Mouse (Mus musculus): ENCODE results near the gene Slc9a4. TPM values are rescaled to one million over a fixed set of nuclear protein-coding genes. Genes with fewer than 3 reads are reported as not detected.
A peak's percentile ranks its signal among the peaks of the same experiment; 100 is the strongest.

The Slc9a4 gene
- total RNA-seq, 2 experiments from 2014 or later: 0.64 to 0.97 TPM

DNA sequence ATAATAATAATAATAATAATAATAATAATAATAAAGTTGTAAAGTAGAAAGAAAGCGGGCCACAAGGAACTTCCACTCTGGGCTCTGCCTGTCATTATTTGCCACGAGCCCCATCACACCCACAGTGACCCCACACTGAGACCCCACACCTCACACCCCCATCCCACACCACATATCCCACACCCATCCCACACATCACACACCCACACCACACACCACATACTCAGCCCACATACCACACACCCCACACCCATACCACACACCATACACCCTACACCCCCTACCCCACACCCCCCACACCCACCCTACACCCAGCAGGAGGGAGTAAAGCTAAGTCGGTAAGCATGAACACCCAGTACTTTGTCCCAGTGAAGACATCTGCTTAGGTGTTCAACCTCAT lies 21.6 kb downstream of the Slc9a4 start:
- Histone ChIP-seq H3K4me3 (no peak overlapping the region), H3K27ac (no peak overlapping the region)
- DNase-seq: no peak
- intact Hi-C loops (cut with DNase I): no loop called here
- TF ChIP-seq CTCF (IDR thresholded peaks at IDR 0.05): no peak

- H3K27ac ChIP-seq: peak overlapping the region; percentile 76
- no peak overlapping the region for H3K4me3 ChIP-seq
- no peak for DNase-seq
- intact Hi-C loops (cut with DNase I): loop anchor here (2.0 kb wide), 1 partner anchor 24 kb away; no protein-coding TSS in a partner anchor
- no peak for TF ChIP-seq CTCF (IDR thresholded peaks at IDR 0.05)
Observed at GRCm38 (mm10) chr1:40613219-40613618, 33.3 kb downstream of the Slc9a4 start.

GRCm38 (mm10) chr1:40619093-40619492 lies 39.2 kb downstream of the Slc9a4 start:
- DNase-seq: no peak
- no peak overlapping the region for H3K27ac ChIP-seq
- no peak overlapping the region for H3K4me3 ChIP-seq
- intact Hi-C loops (cut with DNase I): no loop called here
- TF ChIP-seq CTCF (IDR thresholded peaks at IDR 0.05): peak; percentile 37

DNA sequence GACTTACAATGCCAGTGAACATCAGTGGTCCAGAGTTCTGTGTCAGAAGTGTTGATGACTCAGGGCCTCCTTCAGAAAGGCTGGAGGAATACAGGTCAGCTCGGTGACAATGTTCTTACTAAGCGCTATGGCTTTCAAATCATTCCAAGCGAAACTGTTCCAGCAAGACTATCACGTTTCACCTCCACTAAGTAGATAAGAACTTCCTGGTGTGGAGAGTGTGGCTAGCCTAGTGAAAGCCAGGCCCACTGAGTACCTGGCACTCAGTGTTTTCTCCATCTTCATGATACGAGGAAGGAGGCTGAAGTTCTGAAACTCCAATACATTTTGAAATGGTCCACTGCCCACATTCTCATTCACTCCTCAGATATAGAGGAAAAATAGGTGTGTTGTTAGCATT lies 40.0 kb downstream of the Slc9a4 start:
- Histone ChIP-seq H3K4me3 (no peak overlapping the region), H3K27ac (no peak overlapping the region)
- TF ChIP-seq CTCF (IDR thresholded peaks at IDR 0.05): no peak
- DNase-seq: no peak
- intact Hi-C loops (cut with DNase I): no loop called here

- no peak for TF ChIP-seq CTCF (IDR thresholded peaks at IDR 0.05)
- intact Hi-C loops (cut with DNase I): no loop called here
- no peak overlapping the region for H3K4me3 ChIP-seq
- no peak for DNase-seq
- H3K27ac ChIP-seq: no peak overlapping the region
Observed at GRCm38 (mm10) chr1:40624954-40625353, 45.1 kb downstream of the Slc9a4 start.

GRCm38 (mm10) chr1:40626954-40627353 lies 47.1 kb downstream of the Slc9a4 start:
- no peak for DNase-seq
- no peak for TF ChIP-seq CTCF (IDR thresholded peaks at IDR 0.05)
- intact Hi-C loops (cut with DNase I): no loop called here
- Histone ChIP-seq H3K27ac (no peak overlapping the region), H3K4me3 (no peak overlapping the region)

- no peak for DNase-seq
- TF ChIP-seq CTCF (IDR thresholded peaks at IDR 0.05): no peak
- intact Hi-C loops (cut with DNase I): no loop called here
- no peak overlapping the region for H3K4me3 ChIP-seq
- H3K27ac ChIP-seq: no peak overlapping the region
Observed at GRCm38 (mm10) chr1:40628443-40628842, 48.6 kb downstream of the Slc9a4 start.

DNA sequence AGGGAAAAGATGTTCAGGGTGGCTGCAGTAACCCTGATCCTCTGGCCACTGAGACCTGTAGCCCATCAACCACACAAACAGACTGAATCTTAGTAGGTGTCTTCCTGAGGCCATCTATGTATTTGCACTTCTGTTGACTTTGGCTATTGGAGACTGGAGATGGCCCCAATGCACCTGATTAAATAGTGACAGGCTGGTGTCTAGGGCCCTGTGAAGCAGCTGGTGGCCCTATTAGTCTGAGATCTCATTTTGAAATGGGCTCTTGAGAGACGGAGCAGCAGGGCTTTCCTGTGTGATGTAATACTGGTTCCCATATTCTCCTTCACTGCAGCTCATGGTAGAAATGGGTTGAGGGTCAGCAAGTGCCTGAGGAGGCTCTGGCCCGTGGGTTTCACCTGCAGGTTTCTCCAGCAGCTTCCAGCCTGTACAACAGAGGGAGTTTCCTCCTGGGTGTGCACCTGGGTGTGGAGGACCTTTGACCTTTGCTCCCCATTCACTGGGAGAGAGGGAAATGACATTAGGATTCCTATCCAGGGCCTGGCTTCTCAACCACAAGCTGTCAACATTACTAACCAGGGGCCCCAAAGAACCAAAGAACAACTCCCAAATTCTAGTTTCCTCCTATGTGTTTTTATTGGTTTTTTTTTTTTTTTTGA lies 52.7 kb downstream of the Slc9a4 start:
- no peak overlapping the region for H3K27ac ChIP-seq
- intact Hi-C loops (cut with DNase I): no loop called here
- TF ChIP-seq CTCF (IDR thresholded peaks at IDR 0.05): no peak
- DNase-seq: no peak
- H3K4me3 ChIP-seq: no peak overlapping the region

- no peak overlapping the region for H3K27ac ChIP-seq
- no peak for TF ChIP-seq CTCF (IDR thresholded peaks at IDR 0.05)
- DNase-seq: no peak
- intact Hi-C loops (cut with DNase I): no loop called here
- H3K4me3 ChIP-seq: no peak overlapping the region
Observed at GRCm38 (mm10) chr1:40634608-40635007, 54.7 kb downstream of the Slc9a4 start.

- DNase-seq: no peak
- no peak overlapping the region for H3K27ac ChIP-seq
- intact Hi-C loops (cut with DNase I): no loop called here
- H3K4me3 ChIP-seq: no peak overlapping the region
- no peak for TF ChIP-seq CTCF (IDR thresholded peaks at IDR 0.05)
Observed at GRCm38 (mm10) chr1:40648234-40648633, 68.4 kb downstream of the Slc9a4 start.

DNA sequence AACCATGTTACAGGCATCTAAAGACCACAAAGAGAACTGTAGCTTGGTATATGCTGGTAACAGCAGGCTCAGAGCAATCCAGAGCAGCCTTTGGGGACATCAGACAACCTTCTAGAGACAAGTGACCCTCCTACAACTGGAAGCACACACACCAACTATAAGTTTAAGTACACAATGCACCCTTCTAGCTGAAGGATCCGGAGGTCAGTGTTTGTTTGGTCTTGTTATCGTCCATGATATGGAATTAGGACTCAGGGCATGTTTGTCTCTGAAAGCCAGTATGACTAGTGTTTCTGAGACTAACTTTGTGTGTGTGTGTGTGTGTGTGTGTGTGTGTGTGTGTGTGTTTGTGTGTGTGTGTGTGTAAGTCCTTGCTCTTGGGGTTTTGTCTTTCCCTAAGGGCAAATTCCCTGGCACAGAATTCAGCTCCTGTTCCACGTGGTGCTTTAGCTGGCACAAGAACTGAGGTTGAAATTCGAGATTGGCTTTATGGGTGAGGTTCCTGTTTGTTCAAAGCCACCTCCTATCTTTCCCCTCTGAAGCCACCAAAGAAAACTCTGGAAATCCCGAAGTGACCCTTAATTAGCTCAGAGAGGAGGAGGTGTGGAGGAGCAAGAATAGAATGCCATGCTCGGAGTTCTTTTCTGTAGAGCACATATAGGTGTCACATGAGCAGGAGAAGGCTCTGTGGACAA lies 71.1 kb downstream of the Slc9a4 start:
- no peak for DNase-seq

GRCm38 (mm10) chr1:40657035-40657434 lies 77.2 kb downstream of the Slc9a4 start:
- TF ChIP-seq CTCF (IDR thresholded peaks at IDR 0.05): no peak
- Histone ChIP-seq H3K27ac (no peak overlapping the region), H3K4me3 (no peak overlapping the region)
- DNase-seq: no peak
- intact Hi-C loops (cut with DNase I): loop anchor here (2.0 to 5.0 kb wide), 3 partner anchors 118 to 540 kb away; no protein-coding TSS in a partner anchor

More for the DNA sequence above, 71.1 kb downstream of the Slc9a4 start:
- Histone ChIP-seq H3K4me3 (no peak overlapping the region), H3K27ac (no peak overlapping the region)
- TF ChIP-seq CTCF (IDR thresholded peaks at IDR 0.05): no peak
- intact Hi-C loops (cut with DNase I): no loop called here

- no peak overlapping the region for H3K4me3 ChIP-seq
- peak; percentile 72 for DNase-seq
- no peak overlapping the region for H3K27ac ChIP-seq
- intact Hi-C loops (cut with DNase I): loop anchor here (1.0 to 5.0 kb wide), 4 partner anchors 79 to 541 kb away; no protein-coding TSS in a partner anchor
- peak; percentile 86 for TF ChIP-seq CTCF (IDR thresholded peaks at IDR 0.05)
Observed at GRCm38 (mm10) chr1:40657978-40658496, 78.2 kb downstream of the Slc9a4 start.

All from gastrocnemius, adult 2 months (tissue).